ENCODE assay signal across 8 mouse cellular contexts in the genomic region with DNA sequence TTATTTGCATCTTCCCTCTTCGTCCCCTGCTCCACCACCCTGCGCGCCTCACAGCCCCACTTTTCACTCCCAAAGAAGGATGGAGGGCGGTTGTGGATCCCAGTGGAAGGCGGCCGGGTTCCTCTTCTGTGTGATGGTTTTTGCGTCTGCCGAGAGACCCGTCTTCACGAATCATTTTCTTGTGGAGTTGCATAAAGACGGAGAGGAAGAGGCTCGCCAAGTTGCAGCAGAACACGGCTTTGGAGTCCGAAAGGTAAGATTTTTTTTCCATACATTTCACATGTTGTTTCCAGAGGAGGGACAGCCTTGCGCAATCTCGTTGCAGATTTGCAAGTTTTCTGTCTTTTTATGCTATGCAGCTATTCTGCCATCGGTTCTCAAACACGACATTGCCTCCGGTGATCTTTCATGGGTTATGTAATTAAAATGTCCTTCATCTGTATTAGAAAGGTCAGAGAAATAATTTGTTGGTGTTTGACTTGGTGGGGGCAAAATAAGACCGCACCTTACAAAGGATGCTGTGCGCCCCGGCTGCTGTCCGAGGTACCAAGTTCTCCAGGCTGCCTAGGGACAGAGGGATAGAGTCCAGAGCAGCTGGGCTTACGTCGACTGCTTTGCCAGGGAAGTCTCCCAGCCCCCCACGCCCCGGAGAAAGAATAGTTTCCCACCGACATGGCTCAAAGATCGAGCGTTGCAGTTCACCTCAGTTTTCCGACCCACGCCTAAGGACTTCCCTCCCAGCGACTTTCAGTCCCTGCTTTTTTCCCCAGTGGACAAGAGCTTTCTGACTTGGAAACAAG. TPM values are rescaled to one million over a fixed set of nuclear protein-coding genes. Genes with fewer than 3 reads are reported as not detected.
DNase-seq lines count a peak whose midpoint lies in the region; ATAC-seq and TF ChIP-seq lines count a peak whose summit lies in the region.

No protein-coding gene starts in this region.

- no peaks in the 10 kb centered on the region for H3K9me3 ChIP-seq in forebrain, embryonic 11.5 days (ENCODE audit: control insufficient read depth, low read length)
- no peaks in the 10 kb centered on the region for H3K9me3 ChIP-seq in neural tube, embryonic 12.5 days

- peak overlapping the region; percentile 83 for H3K4me2 ChIP-seq in forebrain, embryonic 11.5 days (ENCODE audit: low read depth, low read length, severe bottlenecking)
- H3K4me2 ChIP-seq in neural tube, embryonic 12.5 days (replicated peaks) = peak overlapping the region; percentile 69

- peaks cover 26% of the 10 kb centered on the region for H3K27me3 ChIP-seq in forebrain, embryonic 11.5 days (ENCODE audit: control insufficient read depth, insufficient read depth, low read length)
- peaks cover 27% of the 10 kb centered on the region for H3K27me3 ChIP-seq in neural tube, embryonic 12.5 days (replicated peaks)

- TF ChIP-seq CTCF in brain, embryonic 14.5 days (IDR thresholded peaks at IDR 0.05; ENCODE audit: borderline replicate concordance, extremely low read depth, insufficient read depth, insufficient read length) = no peak

- peak; percentile 34 to 39 for DNase-seq in left cerebral cortex, adult 18-20 months (ENCODE audit: low spot score in 2 of 2)
- DNase-seq in left cerebral cortex, adult 8-10 months (ENCODE audit: low spot score in 2 of 2) = no peak
- peak; percentile 59 for DNase-seq in brain, embryonic 14.5 days (ENCODE audit: low read depth)
- DNase-seq in forebrain, embryonic 11.5 days (ENCODE audit: low spot score) = peak; percentile 73
- DNase-seq in layer of hippocampus, adult 9-11 months = peak; percentile 13
- no peak for DNase-seq in thymus, postnatal 4 days
- no peak for DNase-seq in lung, postnatal 36 days

- TF ChIP-seq POLR2A in brain, embryonic 14.5 days (IDR thresholded peaks at IDR 0.05; ENCODE audit: borderline replicate concordance, extremely low read depth, insufficient read depth, insufficient read length, poor library complexity, severe bottlenecking) = no peak

- 0 out of 2 replicates have a peak, but pooled peaks have one; percentile 25 for ATAC-seq in forebrain, embryonic 11.5 days (replicated peaks; ENCODE audit: low FRiP score)
- 0 out of 2 replicates have a peak, but pooled peaks have one; percentile 11 for ATAC-seq in neural tube, embryonic 12.5 days (ENCODE audit: low FRiP score, low read depth)

- peak overlapping the region; percentile 46 for H3K4me3 ChIP-seq in forebrain, embryonic 11.5 days (ENCODE audit: low read depth, low read length)
- H3K4me3 ChIP-seq in neural tube, embryonic 12.5 days = peak overlapping the region; percentile 49

- no peaks in the 10 kb centered on the region for H3K36me3 ChIP-seq in forebrain, embryonic 11.5 days (ENCODE audit: control insufficient read depth, insufficient read depth, low read length)
- no peaks in the 10 kb centered on the region for H3K36me3 ChIP-seq in neural tube, embryonic 12.5 days

- no peak overlapping the region; the same call in 1 of the 2 replicates for H3K27ac ChIP-seq in forebrain, embryonic 11.5 days (ENCODE audit: low read depth, low read length)
- no peak overlapping the region for H3K27ac ChIP-seq in neural tube, embryonic 12.5 days

- peak overlapping the region; percentile 51 for H3K9ac ChIP-seq in forebrain, embryonic 11.5 days (ENCODE audit: low read length)
- H3K9ac ChIP-seq in neural tube, embryonic 12.5 days = peak overlapping the region; percentile 60; the same call in 1 of the 2 replicates

- H3K4me1 ChIP-seq in forebrain, embryonic 11.5 days (replicated peaks; ENCODE audit: control insufficient read depth, insufficient read depth, low read length) = peaks cover 2% of the 10 kb centered on the region; the same call in 1 of the 2 replicates
- H3K4me1 ChIP-seq in neural tube, embryonic 12.5 days = peaks cover 21% of the 10 kb centered on the region

- WGBS in forebrain, embryonic 11.5 days = under 1% methylated on average over 33 of the region's 33 CpGs
- under 1% methylated on average over 33 of the region's 33 CpGs for WGBS in neural tube, embryonic 12.5 days

RNA-seq across cellular contexts. Expression of gene Pcsk2, which starts 0.7 kb away (rescaled TPM):
- total RNA-seq in left cerebral cortex, adult 18-20 months (2021) = 100 to 1,000 TPM; 268 to 276 TPM
- 100 to 1,000 TPM; 266 to 303 (median 278) TPM for total RNA-seq in left cerebral cortex, adult 8-10 months (2022)
- 16.3 and 25.7 TPM in 2 replicates for polyA plus RNA-seq in brain, embryonic 14.5 days (2012; rRNA removed)
- 2.0 and 2.2 TPM in 2 replicates for polyA plus RNA-seq in forebrain, embryonic 11.5 days (2014; fragmentation: Nextera tagmentation; extraction: Ambion mirVana)
- polyA plus RNA-seq in neural tube, embryonic 12.5 days (2016; fragmentation: Nextera tagmentation; extraction: Ambion mirVana) = 10.1 and 12.3 TPM in 2 replicates

Comparison
In these comparisons a context has a peak if more than half of its experiments do, and no peak if none do; other contexts are left out.
1. DNase-seq: peak in left cerebral cortex, adult 18-20 months (2 of 2), brain, embryonic 14.5 days (single experiment), forebrain, embryonic 11.5 days (single experiment) and layer of hippocampus, adult 9-11 months (single experiment); none in left cerebral cortex, adult 8-10 months (0 of 2), thymus, postnatal 4 days (single experiment) and lung, postnatal 36 days (single experiment).